Comparison of ENCODE assay signal across 26 mouse cellular contexts in genomic region chr8:11564721-11565120, GRCm38 (mm10). TPM values are rescaled to one million over a fixed set of nuclear protein-coding genes. Genes with fewer than 3 reads are reported as not detected.
DNase-seq lines count a peak whose midpoint lies in the region; ATAC-seq lines count a peak whose summit lies in the region.
"Had no signal": no experiment of that assay in that cellular context is flagged by ENCODE, and none has a peak within 500 bp of the region (broad histone marks: within the 10 kb centered on the region; RNA-seq: fewer than 3 reads in every experiment).

No protein-coding gene starts in this region.

- intact Hi-C loops in heart, postnatal 10 days (cut with DNase I): loop anchor here (5.0 kb wide), 1 partner anchor 38 kb away; no protein-coding TSS in a partner anchor

- 81% methylated on average over 7 of the region's 7 CpGs for WGBS in heart, embryonic 13.5 days

- H3K4me2 ChIP-seq in heart, embryonic 13.5 days: no peak overlapping the region
- H3K4me2 ChIP-seq: embryonic facial prominence, embryonic 12.5 days; forebrain, embryonic 13.5 days; forebrain, embryonic 15.5 days had no signal

- H3K36me3 ChIP-seq in heart, embryonic 13.5 days: peaks cover 67% of the 10 kb centered on the region

- H3K4me3 ChIP-seq in heart, embryonic 13.5 days: no peak overlapping the region
- H3K4me3 ChIP-seq: embryonic facial prominence, embryonic 10.5 days; embryonic facial prominence, embryonic 12.5 days; forebrain, embryonic 13.5 days; forebrain, embryonic 15.5 days had no signal

- no peaks in the 10 kb centered on the region for H3K9me3 ChIP-seq in heart, embryonic 13.5 days
- H3K9me3 ChIP-seq: embryonic facial prominence, embryonic 12.5 days; forebrain, embryonic 13.5 days; forebrain, embryonic 15.5 days had no signal

- DNase-seq in heart, postnatal 10 days: no peak
- DNase-seq in 416B (ENCODE audit: low read depth): peak; percentile 62
- DNase-seq in Muller cell, postnatal 12 days (ENCODE audit: inconsistent ontology term): peak; percentile 41
- no peak for DNase-seq in thymus, postnatal 10 days (ENCODE audit: low spot score in 2 of 2)
- no peak for DNase-seq in thymus, postnatal 4 days
- DNase-seq: adrenal gland, adult 8-10 months; adrenal gland, postnatal 14 days; adrenal gland, postnatal 36 days; B cell, adult 2 months; cerebellum, adult 11-12 months; cerebellum, adult 2 months; cerebellum, adult 9-10 months; cerebellum, postnatal 10 days; cerebellum, postnatal 25 days; forebrain, postnatal 0 days had no signal

- no peak for ATAC-seq in heart, embryonic 13.5 days (ENCODE audit: extremely low read depth, insufficient number of reproducible peaks, low FRiP score, low TSS enrichment)
- peak; percentile 23; the same call in 1 of the 2 replicates for ATAC-seq in granulocyte monocyte progenitor cell, adult 5-6 weeks (replicated peaks; ENCODE audit: poor library complexity, severe bottlenecking)
- ATAC-seq in megakaryocyte progenitor cell, adult 5-6 weeks (replicated peaks; ENCODE audit: poor library complexity): no peak
- ATAC-seq: activated CD4-positive, CD25-positive, alpha-beta regulatory T cell, adult 4 months; CD4-positive, CD25-positive, alpha-beta regulatory T cell, adult 4 months; forebrain, embryonic 13.5 days; forebrain, embryonic 15.5 days; forebrain, postnatal 0 days; Patski had no signal

- peaks cover 12% of the 10 kb centered on the region for H3K4me1 ChIP-seq in heart, embryonic 13.5 days

- H3K27me3 ChIP-seq in heart, embryonic 13.5 days (replicated peaks): no peaks in the 10 kb centered on the region
- H3K27me3 ChIP-seq: CH12.LX; embryonic facial prominence, embryonic 12.5 days; forebrain, embryonic 13.5 days; forebrain, embryonic 15.5 days; Patski had no signal

- no peak overlapping the region for H3K9ac ChIP-seq in heart, embryonic 13.5 days
- H3K9ac ChIP-seq: embryonic facial prominence, embryonic 12.5 days; forebrain, embryonic 13.5 days; forebrain, embryonic 15.5 days; forebrain, postnatal 0 days had no signal

- 0 out of 2 replicates have a peak overlapping the region, but pooled peaks have one; percentile 5 for H3K27ac ChIP-seq in heart, embryonic 13.5 days (replicated peaks)
- H3K27ac ChIP-seq: embryonic facial prominence, embryonic 10.5 days; embryonic facial prominence, embryonic 12.5 days; forebrain, embryonic 13.5 days; forebrain, embryonic 15.5 days had no signal

RNA-seq across cellular contexts. Expression of gene Ing1, which starts 9.3 kb away (rescaled TPM):
- polyA plus RNA-seq in heart, embryonic 13.5 days (2015; fragmentation: Nextera tagmentation; extraction: Ambion mirVana): 20.7 and 21.0 TPM in 2 replicates
- 10 to 100 TPM; 29.3 to 30.3 TPM for total RNA-seq in heart, postnatal 10 days (2021)
- total RNA-seq in granulocyte monocyte progenitor cell, adult 5-6 weeks (2014; fragmentation: Nextera tagmentation): 33.8 and 43.3 TPM in 2 replicates
- 40.8 and 49.2 TPM in 2 replicates for total RNA-seq in granulocyte monocyte progenitor cell, adult 5-6 weeks (2017)
- total RNA-seq in megakaryocyte progenitor cell, adult 5-6 weeks (2015): 30.3 and 31.5 TPM in 2 replicates
- total RNA-seq in megakaryocyte progenitor cell, adult 5-6 weeks (2017): 41.7 and 52.5 TPM in 2 replicates

RNA-seq across cellular contexts. Expression of gene Cars2, which starts 14.1 kb away (rescaled TPM):
- 24.8 and 27.1 TPM in 2 replicates for polyA plus RNA-seq in heart, embryonic 13.5 days (2015; fragmentation: Nextera tagmentation; extraction: Ambion mirVana)
- 10 to 100 TPM; 35.1 to 35.9 TPM for total RNA-seq in heart, postnatal 10 days (2021)
- total RNA-seq in granulocyte monocyte progenitor cell, adult 5-6 weeks (2014; fragmentation: Nextera tagmentation): 51.9 and 58.5 TPM in 2 replicates
- 38.4 and 39.0 TPM in 2 replicates for total RNA-seq in granulocyte monocyte progenitor cell, adult 5-6 weeks (2017)
- 27.6 and 32.8 TPM in 2 replicates for total RNA-seq in megakaryocyte progenitor cell, adult 5-6 weeks (2015)
- 39.6 and 41.2 TPM in 2 replicates for total RNA-seq in megakaryocyte progenitor cell, adult 5-6 weeks (2017)

Comparison
In these comparisons a context has a peak if more than half of its experiments do, and no peak if none do; other contexts are left out.
1. DNase-seq: peak in 416B (single experiment) and Muller cell, postnatal 12 days (single experiment); none in heart, postnatal 10 days (0 of 2), thymus, postnatal 10 days (0 of 2) and thymus, postnatal 4 days (single experiment).